Mouse (Mus musculus): ENCODE data around the gene Pitpnc1. TPM values are rescaled to one million over a fixed set of nuclear protein-coding genes. Genes with fewer than 3 reads are reported as not detected.

The Pitpnc1 gene
- polyA plus RNA-seq, 1 experiment = 14.0 TPM

DNA sequence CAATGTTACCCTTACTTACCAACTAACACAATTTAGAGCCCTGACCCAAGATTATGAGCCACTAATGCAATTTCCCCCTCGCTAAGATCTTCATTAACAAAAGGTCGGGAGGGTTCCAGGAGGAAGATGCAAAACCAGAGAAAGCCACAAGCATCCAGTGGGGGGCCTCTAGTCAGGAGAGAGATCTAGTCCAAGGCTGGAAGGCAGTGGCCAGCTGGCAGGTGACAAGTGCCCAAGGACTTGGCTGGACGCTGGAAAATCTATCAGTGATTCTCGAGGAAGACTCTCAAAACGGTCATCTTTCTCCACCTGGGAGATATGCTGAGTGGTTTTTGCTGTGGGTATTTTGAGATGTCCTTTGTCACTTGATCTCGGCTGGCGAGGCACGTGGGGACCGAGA, 196.3 kb downstream of the Pitpnc1 start:
- no peaks in the 10 kb centered on the region for H3K4me1 ChIP-seq (ENCODE audit: control insufficient read depth, insufficient read depth, low read length)
- H3K4me3 ChIP-seq (replicated peaks; ENCODE audit: control insufficient read depth, low read depth, low read length) = no peak overlapping the region
- H3K27ac ChIP-seq (ENCODE audit: control insufficient read depth, insufficient read depth, low read depth, low read length, poor library complexity) = no peak overlapping the region
- WGBS = 84% methylated on average over 9 of the region's 9 CpGs
- TF ChIP-seq CTCF (IDR thresholded peaks at IDR 0.05; ENCODE audit: control insufficient read depth, insufficient read depth, low read length) = no peak
- TF ChIP-seq POLR2A (IDR thresholded peaks at IDR 0.05; ENCODE audit: borderline replicate concordance, control insufficient read depth, low read depth, low read length) = no peak

DNA sequence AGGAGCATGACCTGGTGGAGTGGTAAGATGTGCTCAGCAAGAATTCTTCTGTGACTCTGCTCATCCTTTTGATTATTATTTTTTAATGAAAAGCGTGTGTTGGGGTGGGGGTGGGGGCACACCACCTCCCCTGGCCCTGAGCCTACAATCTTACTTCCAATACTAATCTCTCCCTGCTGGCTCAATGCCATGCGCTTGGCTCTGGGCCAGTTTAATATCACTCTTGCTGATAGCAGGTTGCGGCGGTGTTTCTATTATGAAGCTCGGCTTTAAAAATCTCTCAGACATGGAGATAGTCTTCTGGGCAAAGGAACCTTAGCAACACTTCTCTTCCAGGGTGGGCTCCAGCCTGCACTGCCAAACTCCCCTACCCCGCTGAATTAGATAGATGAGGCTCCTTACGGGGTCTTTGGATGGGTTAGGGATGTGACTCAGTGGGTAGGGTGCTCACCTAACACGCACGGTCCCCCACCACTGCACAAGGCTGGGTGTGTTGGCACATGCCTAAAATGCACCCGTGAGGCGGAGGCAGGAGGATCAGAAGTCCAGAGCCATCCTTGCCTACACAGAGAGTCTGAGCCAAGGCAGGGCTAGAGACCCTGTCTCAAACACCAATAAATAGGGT, 198.0 kb downstream of the Pitpnc1 start:
- no peak for TF ChIP-seq POLR2A (IDR thresholded peaks at IDR 0.05; ENCODE audit: borderline replicate concordance, control insufficient read depth, low read depth, low read length)
- Histone ChIP-seq H3K4me1 (ENCODE audit: control insufficient read depth, insufficient read depth, low read length) (no peaks in the 10 kb centered on the region), H3K27ac (ENCODE audit: control insufficient read depth, insufficient read depth, low read depth, low read length, poor library complexity) (no peak overlapping the region), H3K4me3 (replicated peaks; ENCODE audit: control insufficient read depth, low read depth, low read length) (no peak overlapping the region)
- WGBS = 82% methylated on average over 11 of the region's 11 CpGs

DNA sequence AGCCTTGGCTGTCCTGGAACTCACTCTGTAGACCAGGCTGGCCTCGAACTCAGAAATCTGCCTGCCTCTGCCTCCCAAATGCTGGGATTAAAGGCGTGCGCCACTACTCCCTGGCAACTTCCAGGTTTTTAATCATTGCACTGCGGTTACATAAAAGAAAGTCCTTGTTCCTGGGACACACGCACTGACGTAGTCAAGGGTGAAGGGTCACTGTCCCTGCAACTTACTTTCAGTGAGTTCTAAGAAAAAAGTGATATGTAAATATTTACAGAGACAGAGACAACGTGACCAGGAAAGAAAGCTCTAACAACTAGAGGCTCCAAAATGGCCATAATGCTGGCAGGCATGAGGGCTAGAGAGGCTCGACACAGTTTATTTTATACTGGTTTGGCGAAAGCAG, 199.9 kb downstream of the Pitpnc1 start:
- H3K27ac ChIP-seq (ENCODE audit: control insufficient read depth, insufficient read depth, low read depth, low read length, poor library complexity) = no peak overlapping the region

DNA sequence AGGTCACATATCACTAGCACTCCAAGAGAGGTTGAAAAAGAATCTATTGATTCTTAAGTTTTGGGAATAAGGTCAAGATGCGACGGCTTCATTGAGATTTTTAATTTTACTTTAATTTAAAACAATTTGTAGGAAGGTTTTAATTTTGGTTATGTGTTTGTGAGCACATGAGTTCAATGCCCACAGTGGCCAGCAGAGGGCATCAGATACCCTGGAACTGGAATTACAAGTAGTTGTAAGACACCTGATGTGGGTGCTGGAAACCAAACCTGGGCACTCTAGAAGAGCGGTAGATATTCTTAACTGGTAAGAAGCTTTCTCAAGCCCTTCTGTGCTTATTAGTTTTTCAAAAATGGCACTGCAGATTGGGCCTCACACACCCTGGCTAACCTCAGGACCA, 203.0 kb downstream of the Pitpnc1 start:
- no peak overlapping the region for H3K4me3 ChIP-seq (replicated peaks; ENCODE audit: control insufficient read depth, low read depth, low read length)
- TF ChIP-seq CTCF (IDR thresholded peaks at IDR 0.05; ENCODE audit: control insufficient read depth, insufficient read depth, low read length) = no peak
- no peak for TF ChIP-seq POLR2A (IDR thresholded peaks at IDR 0.05; ENCODE audit: borderline replicate concordance, control insufficient read depth, low read depth, low read length)
- 92% methylated on average over 3 of the region's 3 CpGs for WGBS

More for the DNA sequence above, 199.9 kb downstream of the Pitpnc1 start:
- Histone ChIP-seq H3K4me3 (replicated peaks; ENCODE audit: control insufficient read depth, low read depth, low read length) (no peak overlapping the region), H3K4me1 (ENCODE audit: control insufficient read depth, insufficient read depth, low read length) (no peaks in the 10 kb centered on the region)
- WGBS = 91% methylated on average over 9 of the region's 9 CpGs
- TF ChIP-seq CTCF (IDR thresholded peaks at IDR 0.05; ENCODE audit: control insufficient read depth, insufficient read depth, low read length) (no peak), POLR2A (IDR thresholded peaks at IDR 0.05; ENCODE audit: borderline replicate concordance, control insufficient read depth, low read depth, low read length) (no peak)

DNA sequence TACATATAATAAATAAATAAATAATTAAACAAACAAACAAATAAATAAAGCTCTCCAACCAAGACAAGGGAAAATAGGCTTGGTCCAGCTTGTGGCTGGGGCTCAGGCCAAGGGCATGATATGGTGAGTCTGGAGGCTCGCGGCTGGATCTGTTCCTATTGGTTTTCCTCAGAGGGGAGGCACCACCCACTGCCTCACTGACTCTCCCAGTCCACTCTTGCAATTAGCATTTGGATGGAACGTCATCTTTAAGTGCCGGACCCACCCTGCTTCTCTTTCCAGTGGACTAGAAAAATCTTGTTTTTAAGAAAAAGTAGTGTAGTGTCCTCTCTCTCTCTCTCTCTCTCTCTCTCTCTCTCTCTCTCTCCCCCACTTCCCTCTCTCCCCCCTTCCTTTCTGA, 204.6 kb downstream of the Pitpnc1 start:
- no peak overlapping the region for H3K4me3 ChIP-seq (replicated peaks; ENCODE audit: control insufficient read depth, low read depth, low read length)
- TF ChIP-seq POLR2A (IDR thresholded peaks at IDR 0.05; ENCODE audit: borderline replicate concordance, control insufficient read depth, low read depth, low read length) (no peak), CTCF (IDR thresholded peaks at IDR 0.05; ENCODE audit: control insufficient read depth, insufficient read depth, low read length) (no peak)
- H3K27ac ChIP-seq (ENCODE audit: control insufficient read depth, insufficient read depth, low read depth, low read length, poor library complexity) = no peak overlapping the region
- WGBS = 89% methylated on average over 4 of the region's 4 CpGs
- no peaks in the 10 kb centered on the region for H3K4me1 ChIP-seq (ENCODE audit: control insufficient read depth, insufficient read depth, low read length)

More for the DNA sequence above, 203.0 kb downstream of the Pitpnc1 start:
- no peak overlapping the region for H3K27ac ChIP-seq (ENCODE audit: control insufficient read depth, insufficient read depth, low read depth, low read length, poor library complexity)
- H3K4me1 ChIP-seq (ENCODE audit: control insufficient read depth, insufficient read depth, low read length) = no peaks in the 10 kb centered on the region

DNA sequence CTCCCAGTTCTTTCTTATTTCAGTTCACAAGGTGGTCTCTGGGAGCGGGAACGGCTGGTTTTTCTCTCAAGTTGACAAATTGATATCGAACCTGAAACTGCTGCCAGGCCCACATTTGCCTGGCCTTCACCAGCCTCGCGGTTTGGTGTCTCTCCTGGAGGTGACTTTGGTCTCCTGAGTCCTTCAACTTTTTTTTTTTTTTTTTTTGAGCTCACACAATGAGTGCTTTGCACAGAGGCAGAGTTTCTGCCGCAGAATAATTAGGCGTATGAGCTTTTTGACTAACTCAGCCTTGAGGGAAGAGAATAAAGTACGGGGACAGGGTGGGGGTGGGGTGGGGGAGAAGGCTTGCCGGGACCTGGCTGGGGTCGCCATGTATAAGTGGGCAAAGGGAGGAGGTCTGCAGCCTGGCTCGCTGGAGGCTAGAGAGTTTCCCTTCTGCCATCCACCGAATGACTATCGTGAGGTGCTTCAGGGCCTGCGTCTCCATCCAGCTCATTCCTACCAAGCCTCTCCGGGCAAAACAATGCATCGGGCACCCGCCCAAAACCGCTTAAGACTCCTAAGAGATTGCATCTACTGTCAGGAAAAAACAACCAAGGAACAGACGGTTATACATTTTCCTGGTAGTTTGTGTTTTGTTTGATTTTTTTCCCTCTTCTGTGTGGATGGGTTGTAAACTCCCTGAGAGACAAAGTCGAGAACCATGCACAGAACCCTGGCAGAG, 205.4 kb downstream of the Pitpnc1 start:
- Histone ChIP-seq H3K4me3 (replicated peaks; ENCODE audit: control insufficient read depth, low read depth, low read length) (no peak overlapping the region), H3K27ac (ENCODE audit: control insufficient read depth, insufficient read depth, low read depth, low read length, poor library complexity) (no peak overlapping the region), H3K4me1 (ENCODE audit: control insufficient read depth, insufficient read depth, low read length) (no peaks in the 10 kb centered on the region)
- 86% methylated on average over 20 of the region's 20 CpGs for WGBS
- TF ChIP-seq POLR2A (IDR thresholded peaks at IDR 0.05; ENCODE audit: borderline replicate concordance, control insufficient read depth, low read depth, low read length) (no peak), CTCF (IDR thresholded peaks at IDR 0.05; ENCODE audit: control insufficient read depth, insufficient read depth, low read length) (no peak)

DNA sequence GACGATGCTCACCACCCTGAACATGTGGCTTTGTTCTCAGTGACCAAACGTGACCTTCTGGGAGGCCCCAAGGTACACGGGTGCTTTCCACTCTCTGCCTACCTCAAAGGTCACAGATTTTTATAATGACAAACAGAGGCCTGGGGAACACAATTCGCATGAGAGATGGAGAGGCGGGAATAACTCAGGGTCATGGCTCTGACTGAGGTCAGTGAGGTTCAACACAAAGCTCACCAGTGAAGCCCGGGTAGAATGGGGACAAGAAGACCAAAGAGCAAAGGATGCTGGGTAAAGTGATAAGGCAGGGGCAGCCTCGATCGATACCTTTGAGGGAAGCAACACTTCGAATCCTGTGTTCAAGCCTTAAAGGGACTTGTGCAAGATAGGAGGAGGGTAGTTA, 206.7 kb downstream of the Pitpnc1 start:
- 85% methylated on average over 9 of the region's 9 CpGs for WGBS
- Histone ChIP-seq H3K4me1 (ENCODE audit: control insufficient read depth, insufficient read depth, low read length) (no peaks in the 10 kb centered on the region), H3K4me3 (replicated peaks; ENCODE audit: control insufficient read depth, low read depth, low read length) (no peak overlapping the region), H3K27ac (ENCODE audit: control insufficient read depth, insufficient read depth, low read depth, low read length, poor library complexity) (no peak overlapping the region)
- no peak for TF ChIP-seq CTCF (IDR thresholded peaks at IDR 0.05; ENCODE audit: control insufficient read depth, insufficient read depth, low read length)
- no peak for TF ChIP-seq POLR2A (IDR thresholded peaks at IDR 0.05; ENCODE audit: borderline replicate concordance, control insufficient read depth, low read depth, low read length)

DNA sequence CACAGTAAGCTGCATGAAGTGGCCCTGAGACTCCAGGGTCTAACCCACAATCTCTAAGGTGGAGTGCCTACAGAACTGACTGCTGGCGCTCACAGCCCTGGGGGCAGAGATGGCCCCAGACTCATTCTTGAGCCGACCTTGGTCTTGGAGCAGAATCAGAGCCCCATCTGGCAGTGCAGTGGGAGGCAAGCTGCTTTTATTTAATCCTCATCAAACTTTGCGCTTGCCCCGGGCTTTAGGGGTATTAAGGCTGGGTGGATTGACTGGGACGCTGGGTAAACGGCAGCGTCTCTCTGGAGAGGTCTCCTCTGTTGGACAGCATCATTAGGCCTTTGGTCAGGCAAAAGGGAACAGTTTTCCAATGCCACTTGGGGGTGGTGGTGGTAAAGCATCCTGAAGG, 211.1 kb downstream of the Pitpnc1 start:
- WGBS = 95% methylated on average over 7 of the region's 7 CpGs
- Histone ChIP-seq H3K27ac (ENCODE audit: control insufficient read depth, insufficient read depth, low read depth, low read length, poor library complexity) (no peak overlapping the region), H3K4me1 (ENCODE audit: control insufficient read depth, insufficient read depth, low read length) (peaks cover 2% of the 10 kb centered on the region; the same call in 1 of the 2 replicates), H3K4me3 (replicated peaks; ENCODE audit: control insufficient read depth, low read depth, low read length) (no peak overlapping the region)
- no peak for TF ChIP-seq CTCF (IDR thresholded peaks at IDR 0.05; ENCODE audit: control insufficient read depth, insufficient read depth, low read length)
- no peak for TF ChIP-seq POLR2A (IDR thresholded peaks at IDR 0.05; ENCODE audit: borderline replicate concordance, control insufficient read depth, low read depth, low read length)

Measured in bone marrow, adult 2 months (tissue).